ENCODE assay signal across 12 mouse cellular contexts in the genomic region with DNA sequence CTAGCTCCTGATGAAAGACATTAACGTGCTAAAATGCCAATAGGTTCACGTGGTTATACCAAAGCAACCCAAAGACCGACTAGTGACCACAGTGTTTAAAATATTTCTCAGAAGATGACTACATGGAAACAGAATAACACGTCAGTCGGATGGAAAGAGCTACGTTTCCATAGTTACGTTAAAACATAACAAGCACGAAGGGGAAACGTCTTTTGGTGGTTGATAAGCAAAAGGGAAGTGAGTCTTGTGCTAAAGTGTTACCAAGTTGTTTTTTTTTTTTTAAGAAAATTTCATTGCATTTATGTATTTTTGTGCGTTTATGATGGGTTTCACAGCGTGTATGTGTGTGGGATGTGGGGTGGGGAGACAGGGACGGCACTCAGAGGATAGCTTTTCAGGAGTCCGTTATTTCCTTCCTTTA. TPM values are rescaled to one million over a fixed set of nuclear protein-coding genes. Genes with fewer than 3 reads are reported as not detected.
DNase-seq lines count a peak whose midpoint lies in the region; ATAC-seq and TF ChIP-seq lines count a peak whose summit lies in the region.
"Had no signal": no experiment of that assay in that cellular context is flagged by ENCODE, and none has a peak within 500 bp of the region (broad histone marks: within the 10 kb centered on the region; RNA-seq: fewer than 3 reads in every experiment).

No protein-coding gene starts in this region.

- H3K27ac ChIP-seq in gastrocnemius, adult 2 months = peak overlapping the region; percentile 16; the same call in 1 of the 2 replicates
- H3K27ac ChIP-seq in thymus, adult 2 months (ENCODE audit: control insufficient read depth, insufficient read depth, low read length) = peak overlapping the region; percentile 71; the same call in 1 of the 2 replicates
- peak overlapping the region; percentile 99 for H3K27ac ChIP-seq in liver, embryonic 14.5 days
- H3K27ac ChIP-seq: forebrain, embryonic 15.5 days; hindbrain, embryonic 15.5 days; lung, embryonic 15.5 days had no signal

- no peak for TF ChIP-seq POLR2A in thymus, adult 2 months (IDR thresholded peaks at IDR 0.05; ENCODE audit: control insufficient read depth, extremely low read depth, insufficient read depth, low read length, poor library complexity)

- H3K9me3 ChIP-seq in liver, embryonic 14.5 days (ENCODE audit: control insufficient read depth, low read length) = no peaks in the 10 kb centered on the region
- H3K9me3 ChIP-seq: forebrain, embryonic 15.5 days; hindbrain, embryonic 15.5 days; lung, embryonic 15.5 days had no signal

- peak overlapping the region; percentile 57 for H3K4me2 ChIP-seq in liver, embryonic 14.5 days (ENCODE audit: low read depth)
- H3K4me2 ChIP-seq: forebrain, embryonic 15.5 days; hindbrain, embryonic 15.5 days; lung, embryonic 15.5 days had no signal

- no peak for ATAC-seq in liver, embryonic 14.5 days (ENCODE audit: insufficient read depth)
- ATAC-seq: forebrain, embryonic 15.5 days had no signal

- H3K4me1 ChIP-seq in thymus, adult 2 months (replicated peaks; ENCODE audit: control insufficient read depth, insufficient read depth, low read length) = peaks cover 2% of the 10 kb centered on the region
- H3K4me1 ChIP-seq in liver, embryonic 14.5 days (replicated peaks; ENCODE audit: control insufficient read depth in 2 of 2, insufficient read depth in 2 of 2, low read length in 1 of 2) = peaks cover 48 to 59% of the 10 kb centered on the region in 2 experiments
- H3K4me1 ChIP-seq: hindbrain, embryonic 15.5 days had no signal

- H3K4me3 ChIP-seq in gastrocnemius, adult 2 months = 0 out of 2 replicates have a peak overlapping the region, but pooled peaks have one; percentile 1
- no peak overlapping the region for H3K4me3 ChIP-seq in thymus, adult 2 months (ENCODE audit: control insufficient read depth, insufficient read depth, low read length)
- peak overlapping the region in 1 of 2 experiments; percentile 37; a peak in 1 of 4 replicates for H3K4me3 ChIP-seq in liver, embryonic 14.5 days (ENCODE audit: insufficient read depth in 1 of 2, low read depth in 2 of 2, low read length in 2 of 2)
- H3K4me3 ChIP-seq: forebrain, embryonic 15.5 days; hindbrain, embryonic 15.5 days; lung, embryonic 15.5 days had no signal

- no peak for TF ChIP-seq CTCF in gastrocnemius, adult 2 months (IDR thresholded peaks at IDR 0.05)
- TF ChIP-seq CTCF in thymus, adult 2 months (IDR thresholded peaks at IDR 0.05; ENCODE audit: borderline replicate concordance, control insufficient read depth, extremely low read depth, insufficient read depth, low read length, poor library complexity) = no peak
- TF ChIP-seq CTCF in liver, embryonic 14.5 days (IDR thresholded peaks at IDR 0.05; ENCODE audit: low read depth) = no peak

- no peaks in the 10 kb centered on the region for H3K27me3 ChIP-seq in thymus, adult 2 months (ENCODE audit: control insufficient read depth, insufficient read depth, low read length)
- no peaks in the 10 kb centered on the region for H3K27me3 ChIP-seq in liver, embryonic 14.5 days (ENCODE audit: control insufficient read depth, insufficient read depth, low read length)
- H3K27me3 ChIP-seq: forebrain, embryonic 15.5 days; hindbrain, embryonic 15.5 days; lung, embryonic 15.5 days had no signal

- intact Hi-C loops in gastrocnemius, adult 2 months (cut with DNase I) = no loop called here
- intact Hi-C loops in gastrocnemius, postnatal 14 days (cut with DNase I; ENCODE audit: low total_unique reads) = no loop called here

- TF ChIP-seq EP300 in liver, embryonic 14.5 days (IDR thresholded peaks at IDR 0.05; ENCODE audit: low read depth) = peak; percentile 56

- DNase-seq in gastrocnemius, adult 2 months = no peak
- DNase-seq in gastrocnemius, postnatal 14 days = no peak
- DNase-seq in thymus, adult 2 months = no peak
- no peak for DNase-seq in thymus, postnatal 4 days
- DNase-seq in liver, embryonic 14.5 days (ENCODE audit: low read depth in 3 of 3, low spot score in 3 of 3) = peak; percentile 71 to 93 (median 75)
- DNase-seq in spleen, postnatal 36 days (ENCODE audit: low spot score in 2 of 2) = peak; percentile 76 to 84
- DNase-seq in ovary, postnatal 36 days (ENCODE audit: low spot score) = no peak
- no peak for DNase-seq in retina, embryonic 14.5 days (ENCODE audit: low spot score)
- DNase-seq: layer of hippocampus, adult 9-11 months had no signal

- 4% methylated on average over 13 of the region's 13 CpGs for WGBS in thymus, adult 2 months
- 8% methylated on average over 13 of the region's 13 CpGs for WGBS in liver, embryonic 14.5 days (ENCODE audit: insufficient replicate concordance)

- peak overlapping the region; percentile 62 for H3K9ac ChIP-seq in liver, embryonic 14.5 days (replicated peaks)
- H3K9ac ChIP-seq: forebrain, embryonic 15.5 days; hindbrain, embryonic 15.5 days; lung, embryonic 15.5 days had no signal

- no peaks in the 10 kb centered on the region for H3K36me3 ChIP-seq in thymus, adult 2 months (ENCODE audit: control insufficient read depth, insufficient read depth, low read length)
- H3K36me3 ChIP-seq in liver, embryonic 14.5 days (replicated peaks; ENCODE audit: control insufficient read depth, insufficient read depth, low read depth) = no peaks in the 10 kb centered on the region
- H3K36me3 ChIP-seq: forebrain, embryonic 15.5 days; hindbrain, embryonic 15.5 days; lung, embryonic 15.5 days had no signal

RNA-seq across cellular contexts. Expression of a gene that starts 21.8 kb away (rescaled TPM):
- 1 to 10 TPM; 2.7 to 3.8 TPM for total RNA-seq in gastrocnemius, adult 2 months (2021)
- total RNA-seq in gastrocnemius, postnatal 14 days (2021) = 1 to 10 TPM; 5.0 to 6.4 TPM
- polyA plus RNA-seq in thymus, adult 2 months (2012; rRNA removed) = 10.9 and 12.3 TPM in 2 replicates
- polyA plus RNA-seq in liver, embryonic 14.5 days (2012; rRNA removed) = 29.0 and 36.1 TPM in 2 replicates
- polyA plus RNA-seq in liver, embryonic 14.5 days (2014; fragmentation: Nextera tagmentation; extraction: Ambion mirVana) = 29.3 and 32.5 TPM in 2 replicates

RNA-seq across cellular contexts. Expression of a gene that starts 51.8 kb away (rescaled TPM):
- 10 to 100 TPM; 87.7 to 96.7 TPM for total RNA-seq in gastrocnemius, adult 2 months (2021)
- 100 to 1,000 TPM; 116 to 134 TPM for total RNA-seq in gastrocnemius, postnatal 14 days (2021)
- 50.1 and 60.1 TPM in 2 replicates for polyA plus RNA-seq in thymus, adult 2 months (2012; rRNA removed)
- polyA plus RNA-seq in liver, embryonic 14.5 days (2012; rRNA removed) = 37.0 and 89.6 TPM in 2 replicates
- 233 and 243 TPM in 2 replicates for polyA plus RNA-seq in liver, embryonic 14.5 days (2014; fragmentation: Nextera tagmentation; extraction: Ambion mirVana)

Comparison
In these comparisons a context has a peak if more than half of its experiments do, and no peak if none do; other contexts are left out.
1. DNase-seq: peak in liver, embryonic 14.5 days (3 of 3) and spleen, postnatal 36 days (2 of 2); none in gastrocnemius, adult 2 months (single experiment), gastrocnemius, postnatal 14 days (single experiment), thymus, adult 2 months (single experiment), thymus, postnatal 4 days (single experiment), ovary, postnatal 36 days (single experiment) and retina, embryonic 14.5 days (single experiment).
2. H3K27ac ChIP-seq: peak in every context shown above with its lines; median percentile 99 in liver, embryonic 14.5 days; 71 in thymus, adult 2 months; 16 in gastrocnemius, adult 2 months.